ENCODE assay signal across 11 mouse cellular contexts in the genomic region with DNA sequence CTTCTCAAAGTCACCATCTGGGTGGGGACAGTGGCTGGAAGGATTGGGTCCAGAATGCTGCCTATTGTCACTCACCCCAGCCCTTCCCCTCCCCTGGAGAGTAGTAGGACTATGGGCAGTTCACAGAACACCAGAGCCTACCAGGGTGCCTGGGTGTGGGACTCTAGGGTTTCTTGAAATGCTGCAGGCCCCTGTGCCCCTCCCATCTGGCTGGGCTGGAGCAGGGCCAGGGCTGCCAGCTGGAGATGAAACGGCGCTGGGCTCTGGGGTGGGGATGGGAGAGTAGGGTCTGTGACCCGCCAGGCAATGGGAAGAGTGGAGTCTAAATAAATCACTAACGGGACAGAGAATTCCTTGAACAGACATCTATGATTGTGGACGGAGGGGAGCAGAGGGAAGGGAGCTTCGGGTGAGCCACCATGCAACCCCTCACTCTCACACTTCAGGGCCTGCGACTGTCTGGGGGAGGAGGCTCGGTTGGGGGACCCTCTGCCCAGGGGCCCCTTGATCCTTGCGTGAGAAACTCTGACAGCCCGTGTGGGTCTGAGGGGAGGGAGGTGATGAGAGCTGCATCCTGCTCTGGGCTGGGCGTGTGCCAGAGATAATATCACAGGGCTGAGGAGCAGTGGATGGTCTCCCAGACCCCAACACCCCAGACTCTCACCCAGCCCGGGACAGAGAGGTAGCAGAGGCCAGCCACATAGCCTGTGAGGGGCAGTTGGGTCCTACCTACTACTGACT. TPM values are rescaled to one million over a fixed set of nuclear protein-coding genes. Genes with fewer than 3 reads are reported as not detected.
A peak's percentile ranks its signal among the peaks of the same experiment; 100 is the strongest.
DNase-seq lines count a peak whose midpoint lies in the region; ATAC-seq lines count a peak whose summit lies in the region.
"Had no signal": no experiment of that assay in that cellular context is flagged by ENCODE, and none has a peak within 500 bp of the region (broad histone marks: within the 10 kb centered on the region; RNA-seq: fewer than 3 reads in every experiment).

No protein-coding gene starts in this region.

- peaks cover 16% of the 10 kb centered on the region for H3K4me1 ChIP-seq in kidney, embryonic 14.5 days (ENCODE audit: control insufficient read depth, insufficient read depth, low read length)
- H3K4me1 ChIP-seq in neural tube, embryonic 12.5 days: peaks cover 43% of the 10 kb centered on the region
- peaks cover 13% of the 10 kb centered on the region for H3K4me1 ChIP-seq in forebrain, embryonic 15.5 days

- H3K9ac ChIP-seq in kidney, embryonic 14.5 days (ENCODE audit: low read depth, low read length): no peak overlapping the region
- no peak overlapping the region for H3K9ac ChIP-seq in neural tube, embryonic 12.5 days
- no peak overlapping the region for H3K9ac ChIP-seq in forebrain, embryonic 15.5 days (replicated peaks)
- H3K9ac ChIP-seq: liver, embryonic 14.5 days had no signal

- WGBS in kidney, embryonic 14.5 days: 10% methylated on average over 12 of the region's 12 CpGs
- 28% methylated on average over 12 of the region's 12 CpGs for WGBS in neural tube, embryonic 12.5 days
- WGBS in forebrain, embryonic 15.5 days: 35% methylated on average over 12 of the region's 12 CpGs

- DNase-seq in kidney, postnatal 14 days: no peak
- DNase-seq in neural tube, embryonic 10.5 days (ENCODE audit: extremely low spot score, low spot score): no peak
- no peak for DNase-seq in frontal cortex, adult 2 months (ENCODE audit: extremely low spot score in 1 of 2, low spot score in 1 of 2)
- DNase-seq in cerebellum, adult 9-10 months: no peak
- DNase-seq: adrenal gland, postnatal 10 days; thymus, postnatal 36 days had no signal

- H3K4me3 ChIP-seq in kidney, embryonic 14.5 days (ENCODE audit: low read length): no peak overlapping the region
- H3K4me3 ChIP-seq in neural tube, embryonic 12.5 days: no peak overlapping the region
- no peak overlapping the region for H3K4me3 ChIP-seq in forebrain, embryonic 15.5 days

- H3K27me3 ChIP-seq in kidney, embryonic 14.5 days (ENCODE audit: control insufficient read depth, insufficient read depth, low read length): no peaks in the 10 kb centered on the region; the same call in 1 of the 2 replicates
- no peaks in the 10 kb centered on the region for H3K27me3 ChIP-seq in neural tube, embryonic 12.5 days (replicated peaks)
- no peaks in the 10 kb centered on the region for H3K27me3 ChIP-seq in forebrain, embryonic 15.5 days

- ATAC-seq in kidney, embryonic 14.5 days (ENCODE audit: low FRiP score, low TSS enrichment): peak; percentile 53
- peak; percentile 63 for ATAC-seq in neural tube, embryonic 12.5 days (ENCODE audit: low FRiP score, low read depth)
- peak; percentile 42 for ATAC-seq in forebrain, embryonic 15.5 days (replicated peaks)

- no peaks in the 10 kb centered on the region for H3K36me3 ChIP-seq in kidney, embryonic 14.5 days (ENCODE audit: control insufficient read depth, insufficient read depth, low read length)
- H3K36me3 ChIP-seq in neural tube, embryonic 12.5 days: no peaks in the 10 kb centered on the region
- no peaks in the 10 kb centered on the region for H3K36me3 ChIP-seq in forebrain, embryonic 15.5 days
- H3K36me3 ChIP-seq: G1E had no signal

- no peaks in the 10 kb centered on the region for H3K9me3 ChIP-seq in kidney, embryonic 14.5 days (ENCODE audit: control insufficient read depth, low read length)
- no peaks in the 10 kb centered on the region for H3K9me3 ChIP-seq in neural tube, embryonic 12.5 days
- no peaks in the 10 kb centered on the region for H3K9me3 ChIP-seq in forebrain, embryonic 15.5 days
- H3K9me3 ChIP-seq: G1E had no signal

- no peak overlapping the region for H3K4me2 ChIP-seq in kidney, embryonic 14.5 days (replicated peaks; ENCODE audit: low read depth, low read length)
- H3K4me2 ChIP-seq in neural tube, embryonic 12.5 days (replicated peaks): peak overlapping the region; percentile 27
- no peak overlapping the region for H3K4me2 ChIP-seq in forebrain, embryonic 15.5 days (replicated peaks)

- no peak overlapping the region for H3K27ac ChIP-seq in kidney, embryonic 14.5 days (ENCODE audit: low read depth, low read length)
- no peak overlapping the region for H3K27ac ChIP-seq in neural tube, embryonic 12.5 days
- H3K27ac ChIP-seq in forebrain, embryonic 15.5 days (replicated peaks): no peak overlapping the region
- H3K27ac ChIP-seq: liver, embryonic 14.5 days had no signal

RNA-seq across cellular contexts. Expression of a gene that starts 32.3 kb away (rescaled TPM):
- polyA plus RNA-seq in kidney, embryonic 14.5 days (2014; fragmentation: Nextera tagmentation; extraction: Ambion mirVana): 41.6 and 45.3 TPM in 2 replicates
- 7.2 and 9.4 TPM in 2 replicates for polyA plus RNA-seq in neural tube, embryonic 12.5 days (2016; fragmentation: Nextera tagmentation; extraction: Ambion mirVana)
- polyA plus RNA-seq in forebrain, embryonic 15.5 days (2015; fragmentation: Nextera tagmentation; extraction: Ambion mirVana): 0.43 and 0.53 TPM in 2 replicates
- 0.82 and 0.90 TPM in 2 replicates for polyA plus RNA-seq in frontal cortex, adult 2 months (2012; rRNA removed)
- polyA plus RNA-seq: G1E had no signal
